ENCODE assay signal across 9 mouse cellular contexts in genomic region chr5:66392861-66393529, GRCm38 (mm10).
DNase-seq lines count a peak whose midpoint lies in the region; ATAC-seq and TF ChIP-seq lines count a peak whose summit lies in the region.
"Had no signal": no experiment of that assay in that cellular context is flagged by ENCODE, and none has a peak within 500 bp of the region (broad histone marks: within the 10 kb centered on the region; RNA-seq: fewer than 3 reads in every experiment).

No protein-coding gene starts in this region.

- H3K4me2 ChIP-seq in kidney, embryonic 15.5 days, result no peak overlapping the region
- H3K4me2 ChIP-seq: hindbrain, embryonic 15.5 days had no signal

- 0 out of 2 replicates have a peak, but pooled peaks cover 3% of the 10 kb centered on the region for H3K4me1 ChIP-seq in kidney, embryonic 15.5 days
- H3K4me1 ChIP-seq in E14TG2a.4 (replicated peaks; ENCODE audit: low read depth, low read length), result peaks cover 24% of the 10 kb centered on the region

- no peak for ATAC-seq in kidney, embryonic 15.5 days (replicated peaks; ENCODE audit: low FRiP score)

- H3K27me3 ChIP-seq in kidney, embryonic 15.5 days, result no peaks in the 10 kb centered on the region
- H3K27me3 ChIP-seq in E14TG2a.4 (ENCODE audit: insufficient read depth, low read length), result no peaks in the 10 kb centered on the region
- H3K27me3 ChIP-seq: hindbrain, embryonic 15.5 days had no signal

- no peak overlapping the region for H3K4me3 ChIP-seq in kidney, embryonic 15.5 days (replicated peaks)
- peak overlapping the region; percentile 30 for H3K4me3 ChIP-seq in E14TG2a.4 (replicated peaks; ENCODE audit: low read length)
- H3K4me3 ChIP-seq: hindbrain, embryonic 15.5 days had no signal

- H3K9ac ChIP-seq in kidney, embryonic 15.5 days, result no peak overlapping the region
- H3K9ac ChIP-seq: hindbrain, embryonic 15.5 days had no signal

- 0 out of 2 replicates have a peak overlapping the region, but pooled peaks have one; percentile 33 for H3K27ac ChIP-seq in kidney, embryonic 15.5 days
- H3K27ac ChIP-seq: hindbrain, embryonic 15.5 days had no signal

- H3K36me3 ChIP-seq in kidney, embryonic 15.5 days, result peaks cover 14% of the 10 kb centered on the region
- 0 out of 2 replicates have a peak, but pooled peaks cover under 1% of the 10 kb centered on the region for H3K36me3 ChIP-seq in E14TG2a.4 (ENCODE audit: insufficient read depth, low read length)
- H3K36me3 ChIP-seq: hindbrain, embryonic 15.5 days had no signal

- WGBS in kidney, embryonic 15.5 days, result 69% methylated on average over 18 of the region's 18 CpGs

- no peak for TF ChIP-seq CTCF in E14TG2a.4 (conservative IDR thresholded peaks at IDR 0.05; ENCODE audit: low read length)

- H3K9me3 ChIP-seq in kidney, embryonic 15.5 days (replicated peaks), result no peaks in the 10 kb centered on the region
- H3K9me3 ChIP-seq in E14TG2a.4 (ENCODE audit: low read length), result no peaks in the 10 kb centered on the region
- H3K9me3 ChIP-seq: hindbrain, embryonic 15.5 days had no signal

- DNase-seq in kidney, postnatal 14 days, result no peak
- DNase-seq in NIH3T3 (ENCODE audit: low read depth), result peak; percentile 28
- peak; percentile 71 for DNase-seq in forelimb bud, embryonic 11.5 days (ENCODE audit: low read depth, low spot score)
- DNase-seq in spleen, postnatal 10 days (ENCODE audit: low spot score in 2 of 2), result no peak
- no peak for DNase-seq in yolk sac, embryonic 10.5 days (ENCODE audit: low spot score)
- DNase-seq: gastrocnemius, postnatal 25 days had no signal

Comparison
In these comparisons a context has a peak if more than half of its experiments do, and no peak if none do; other contexts are left out.
1. DNase-seq: peak in NIH3T3 (single experiment) and forelimb bud, embryonic 11.5 days (single experiment); none in kidney, postnatal 14 days (single experiment), spleen, postnatal 10 days (0 of 2) and yolk sac, embryonic 10.5 days (single experiment).